Mouse (Mus musculus): ENCODE measurements around the gene Usf1.

GRCm38 (mm10) chr1:171369845-171370556, 41.1 kb upstream of the Usf1 start, which contains the start of gene Nectin4:
- TF ChIP-seq CEBPB (IDR thresholded peaks at IDR 0.05; ENCODE audit: low read depth), result no peak
- TF ChIP-seq CTCF (IDR thresholded peaks at IDR 0.05; ENCODE audit: control insufficient read depth, insufficient read depth, insufficient read length), result no peak
- no peak for TF ChIP-seq MAX (IDR thresholded peaks at IDR 0.05)
- no peak for TF ChIP-seq MYOD1 (IDR thresholded peaks at IDR 0.05; ENCODE audit: control insufficient read depth, insufficient read length, low read depth)
- TF ChIP-seq FOSL1 (IDR thresholded peaks at IDR 0.05; ENCODE audit: insufficient read depth, low read length, poor library complexity, severe bottlenecking), result no peak
